Mouse (Mus musculus) midbrain, postnatal 0 days (tissue): ENCODE data around the gene Cryzl2. TPM values are rescaled to one million over a fixed set of nuclear protein-coding genes. Genes with fewer than 3 reads are reported as not detected.

ENCODE experiments used
- ATAC-seq: fragments of 200-750 bp; cut with Nextera tagmentation; 2 replicates; pipeline ENCODE4 v1.8.0; 2017; ENCODE audit warnings: moderate number of reproducible peaks, mild to moderate bottlenecking, moderate TSS enrichment, moderate library complexity; ENCODE audit not compliant: low FRiP score
- DNase-seq: peaks from one replicate; pipeline ENCODE4 v3.0.0-alpha.2; 2015; ENCODE audit warnings: low spot score
- H3K27ac ChIP-seq: fragments of 300-500 bp; sonication (generic); 2 replicates; pipeline ENCODE4 v1.5.1; 2014; ENCODE audit warnings: low read depth, mild to moderate bottlenecking, low read length, mixed read lengths
- H3K27me3 ChIP-seq: fragments of 300-500 bp; sonication (generic); 2 replicates; pipeline ENCODE4 v1.6.1; 2014; ENCODE audit warnings: low read length, control low read depth, mixed read lengths; ENCODE audit not compliant: insufficient read depth
- H3K36me3 ChIP-seq: fragments of 300-500 bp; sonication (generic); 2 replicates; pipeline ENCODE4 v1.6.1; 2014; ENCODE audit warnings: low read length, control low read depth, mixed read lengths; ENCODE audit not compliant: insufficient read depth
- H3K4me1 ChIP-seq: fragments of 300-500 bp; sonication (generic); 2 replicates; pipeline ENCODE4 v1.6.1; 2014; ENCODE audit warnings: mild to moderate bottlenecking, control low read depth, antibody characterized with exemption, low read length, mixed read lengths; ENCODE audit not compliant: insufficient read depth
- H3K4me2 ChIP-seq: fragments of 300-500 bp; sonication (generic); 2 replicates; pipeline ENCODE4 v1.6.1; 2014; ENCODE audit warnings: low read depth, mild to moderate bottlenecking, low read length, mixed read lengths; ENCODE audit not compliant: poor library complexity, severe bottlenecking
- H3K4me3 ChIP-seq: fragments of 300-500 bp; sonication (generic); 2 replicates; pipeline ENCODE4 v1.5.1; 2014; ENCODE audit warnings: low read depth, mild to moderate bottlenecking, low read length, moderate library complexity
- H3K9ac ChIP-seq: fragments of 300-500 bp; sonication (generic); replicated peaks from 2 replicates; pipeline ENCODE4 v1.6.1; 2014; ENCODE audit warnings: mild to moderate bottlenecking, low read length, moderate library complexity, mixed read lengths; ENCODE audit not compliant: poor library complexity, severe bottlenecking
- H3K9me3 ChIP-seq: fragments of 300-500 bp; sonication (generic); 2 replicates; pipeline ENCODE4 v1.6.1; 2016; ENCODE audit warnings: low read length, control low read depth
- CTCF ChIP-seq: IDR thresholded peaks from 2 replicates; pipeline ENCODE4 v1.5.1; 2016; ENCODE audit warnings: antibody characterized with exemption, mild to moderate bottlenecking
- WGBS: fragments of 180-500 bp; shearing (Covaris S2); extraction: QIAGEN DNeasy Blood & Tissue Kit; methylation state at CpG from one replicate; pipeline ENCODE4 v1.1.7; 2014; 5-methylcytosine and 5-hydroxymethylcytosine counted together
- polyA plus RNA-seq: library from polyadenylated mRNA; unstranded; fragments of >200 nt; fragmentation: Nextera tagmentation; extraction: Ambion mirVana; gene quantifications from 2 replicates; pipeline ENCODE4 v1.2.1, GENCODE M21; 2015
- total RNA-seq: library from RNA; depleted of rRNA; stranded (reverse); fragments of >200 nt; gene quantifications from 2 replicates; pipeline ENCODE4 v1.2.3, GENCODE M21; 2014

Cryzl2 gene
- total and polyA plus RNA-seq, 2 experiments from 2014 or later: 9.0 to 9.4 TPM

DNA sequence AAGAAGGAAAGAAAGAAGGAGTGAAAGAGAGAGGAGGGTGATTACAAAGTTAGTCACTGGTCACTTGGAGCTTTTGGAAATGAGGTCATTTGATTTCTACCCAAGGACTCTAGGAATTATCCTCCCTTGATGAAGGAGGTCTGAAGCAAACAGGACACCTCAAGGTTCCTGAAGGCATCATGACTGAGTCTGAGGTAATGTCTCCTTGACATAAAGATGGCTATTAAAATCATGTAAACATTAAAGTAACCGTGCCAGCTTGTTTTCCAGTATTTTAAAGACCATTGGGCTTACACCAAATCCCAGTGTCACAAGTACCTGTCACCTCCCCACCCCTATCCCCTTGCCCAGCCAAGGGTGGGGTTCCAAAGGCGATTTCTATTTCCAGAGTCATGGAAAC, 20.1 kb upstream of the Cryzl2 start:
- WGBS: 92% methylated on average over 2 of the region's 2 CpGs
- no peaks in the 10 kb centered on the region for H3K9me3 ChIP-seq
- H3K27me3 ChIP-seq: no peaks in the 10 kb centered on the region
- no peak overlapping the region for H3K27ac ChIP-seq
- no peak overlapping the region for H3K4me2 ChIP-seq
- no peaks in the 10 kb centered on the region for H3K36me3 ChIP-seq
- no peak for ATAC-seq
- H3K4me1 ChIP-seq: peaks cover 6% of the 10 kb centered on the region; the same call in 1 of the 2 replicates
- no peak overlapping the region for H3K4me3 ChIP-seq
- no peak for TF ChIP-seq CTCF
- DNase-seq: no peak
- H3K9ac ChIP-seq: no peak overlapping the region

- Histone ChIP-seq H3K27ac (no peak overlapping the region), H3K4me1 (peaks cover 9% of the 10 kb centered on the region; the same call in 1 of the 2 replicates), H3K4me2 (no peak overlapping the region), H3K9me3 (no peaks in the 10 kb centered on the region), H3K27me3 (no peaks in the 10 kb centered on the region), H3K4me3 (no peak overlapping the region), H3K9ac (no peak overlapping the region), H3K36me3 (no peaks in the 10 kb centered on the region)
- DNase-seq (no peak), ATAC-seq (no peak)
- 61% methylated on average over 4 of the region's 4 CpGs for WGBS
- no peak for TF ChIP-seq CTCF
Observed at GRCm38 (mm10) chr1:157439101-157439500, 19.3 kb upstream of the Cryzl2 start.

DNA sequence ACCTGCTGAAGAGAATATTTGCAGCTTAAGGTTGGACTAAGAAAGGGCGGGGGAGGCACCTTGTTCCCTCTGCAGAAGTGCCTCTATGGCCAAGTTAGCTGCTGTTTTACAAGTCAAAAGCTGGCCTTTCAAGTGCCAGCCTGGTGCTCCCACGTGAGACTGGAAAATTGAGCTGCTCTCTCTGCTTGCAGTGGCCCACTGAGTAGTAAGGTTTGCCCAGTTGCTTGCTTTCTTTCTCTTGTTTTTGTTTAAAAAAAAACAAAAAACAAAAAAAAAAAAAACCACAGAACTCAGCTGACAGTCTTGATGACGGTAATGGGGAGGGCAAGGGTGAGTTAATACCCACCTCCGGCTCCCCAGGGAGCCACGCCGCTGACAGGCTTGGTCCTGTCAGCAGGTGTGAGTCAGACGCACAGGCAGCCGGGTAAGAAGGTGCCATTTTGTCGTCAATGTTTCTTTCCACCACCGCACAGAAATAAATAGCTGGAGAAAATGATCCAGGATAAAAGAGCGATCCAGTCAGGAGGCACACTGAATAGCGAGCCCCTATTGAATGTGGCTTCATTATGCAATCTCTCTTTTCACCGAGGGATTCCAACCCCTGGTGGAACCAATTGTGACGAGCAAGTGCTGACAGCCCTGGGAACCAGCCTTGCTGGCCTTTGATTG, 18.3 kb upstream of the Cryzl2 start:
- peak overlapping the region; percentile 18; the same call in 1 of the 2 replicates for H3K4me3 ChIP-seq
- H3K4me1 ChIP-seq: peaks cover 9% of the 10 kb centered on the region; the same call in 1 of the 2 replicates
- peak; percentile 66 for ATAC-seq

GRCm38 (mm10) chr1:157443026-157443722, 15.2 kb upstream of the Cryzl2 start:
- Histone ChIP-seq H3K27me3 (no peaks in the 10 kb centered on the region), H3K4me2 (peak overlapping the region; percentile 9; the same call in 1 of the 2 replicates), H3K9ac (no peak overlapping the region), H3K4me1 (peaks cover 9% of the 10 kb centered on the region; the same call in 1 of the 2 replicates), H3K9me3 (no peaks in the 10 kb centered on the region), H3K27ac (no peak overlapping the region), H3K36me3 (no peaks in the 10 kb centered on the region), H3K4me3 (no peak overlapping the region)
- no peak for TF ChIP-seq CTCF
- ATAC-seq (no peak), DNase-seq (peak; percentile 26)
- 14% methylated on average over 14 of the region's 14 CpGs for WGBS

More for the DNA sequence above, 18.3 kb upstream of the Cryzl2 start:
- no peaks in the 10 kb centered on the region for H3K36me3 ChIP-seq
- TF ChIP-seq CTCF: no peak
- H3K9me3 ChIP-seq: no peaks in the 10 kb centered on the region
- no peak overlapping the region for H3K9ac ChIP-seq
- no peak overlapping the region for H3K27ac ChIP-seq
- no peaks in the 10 kb centered on the region for H3K27me3 ChIP-seq
- peak overlapping the region; percentile 32; the same call in 1 of the 2 replicates for H3K4me2 ChIP-seq
- WGBS: 9% methylated on average over 14 of the region's 14 CpGs
- peak; percentile 64 for DNase-seq

DNA sequence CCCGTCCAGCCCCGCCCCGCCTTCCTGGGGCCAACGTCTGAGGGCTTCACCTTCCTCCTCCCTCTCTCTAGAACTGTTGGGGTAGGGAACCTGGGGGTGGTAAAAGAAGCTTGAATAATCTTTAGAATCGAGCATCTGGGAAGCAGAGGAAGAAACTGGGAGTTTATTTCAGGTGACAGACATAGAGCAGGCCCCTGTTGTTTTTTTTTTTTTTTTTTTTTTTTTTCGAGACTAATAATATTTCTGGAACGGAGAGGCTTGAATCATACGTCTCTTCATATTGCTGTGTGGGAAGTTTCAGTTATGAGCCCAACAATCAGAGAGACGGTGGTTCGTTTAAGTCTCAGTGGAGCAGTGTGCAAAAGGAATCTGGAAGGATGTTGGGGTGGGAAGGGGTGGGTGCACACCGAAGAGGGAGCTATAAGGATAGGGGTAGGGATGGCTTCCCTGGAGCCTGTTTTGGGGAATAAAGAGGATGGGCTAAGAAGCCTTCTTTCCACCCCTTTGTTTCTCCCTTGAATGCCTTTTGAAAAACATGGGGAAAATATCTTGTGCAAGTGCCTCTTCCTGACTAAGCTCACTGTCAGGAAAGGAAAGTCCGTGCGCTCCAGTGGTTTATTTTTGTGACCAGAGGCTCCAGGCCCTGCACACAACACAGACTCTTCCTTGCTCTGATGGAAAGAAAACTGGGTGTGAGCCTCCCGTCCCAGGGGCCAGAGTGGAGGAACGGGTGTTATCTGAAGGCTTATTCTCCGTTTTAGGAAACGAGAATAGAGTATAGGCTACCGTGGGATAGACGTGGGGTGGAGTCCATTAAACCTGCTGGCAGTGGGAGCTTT, 14.4 kb upstream of the Cryzl2 start:
- no peak overlapping the region for H3K4me3 ChIP-seq
- no peak overlapping the region for H3K27ac ChIP-seq
- peak overlapping the region; percentile 9; the same call in 1 of the 2 replicates for H3K4me2 ChIP-seq
- 15% methylated on average over 19 of the region's 19 CpGs for WGBS
- peaks cover 9% of the 10 kb centered on the region; the same call in 1 of the 2 replicates for H3K4me1 ChIP-seq
- DNase-seq (no peak), ATAC-seq (no peak)
- H3K9me3 ChIP-seq: no peaks in the 10 kb centered on the region
- no peaks in the 10 kb centered on the region for H3K27me3 ChIP-seq
- TF ChIP-seq CTCF: no peak
- H3K9ac ChIP-seq: no peak overlapping the region
- H3K36me3 ChIP-seq: no peaks in the 10 kb centered on the region
